Mouse (Mus musculus): ENCODE measurements around the gene Arid5b.

DNA sequence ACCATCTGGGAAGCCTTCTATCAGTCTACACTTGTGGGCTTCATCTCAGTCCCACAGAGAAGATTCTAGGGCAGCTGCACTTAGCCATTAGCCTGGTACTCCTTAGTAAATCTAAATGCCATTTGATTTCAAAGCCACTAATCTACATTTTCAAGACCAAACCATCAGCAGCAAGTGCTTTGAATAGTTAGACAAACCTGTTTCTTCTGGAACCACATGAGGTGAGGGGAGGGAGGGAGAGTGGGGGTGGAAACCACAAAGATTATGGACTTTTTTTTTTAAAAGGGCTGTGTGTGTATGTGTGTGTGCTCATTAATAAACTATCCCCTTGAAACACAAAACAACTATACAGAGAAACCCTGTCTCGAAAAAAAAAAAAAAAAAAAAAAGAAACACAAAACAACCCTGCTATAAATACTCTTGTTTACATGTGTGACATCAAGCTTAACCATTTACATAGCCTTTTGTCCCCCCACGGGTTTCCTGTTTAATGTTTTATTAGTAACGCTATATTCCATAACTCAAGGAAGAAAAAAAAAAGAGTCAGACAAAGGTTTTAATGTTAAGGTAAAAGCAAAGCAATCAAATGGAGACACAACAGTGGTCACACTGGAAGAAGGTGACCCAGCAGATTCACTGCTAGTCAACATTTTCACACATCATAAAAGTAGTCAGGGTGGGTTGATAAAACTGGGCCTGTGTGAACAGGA lies 38.3 kb downstream of the Arid5b start:
- TF ChIP-seq EP300 (IDR thresholded peaks at IDR 0.05; ENCODE audit: low read depth) (no peak), CTCF (IDR thresholded peaks at IDR 0.05; ENCODE audit: low read depth) (no peak)

Measured in liver, embryonic 14.5 days (tissue).